Mouse (Mus musculus) intestine, embryonic 16.5 days (tissue): ENCODE data around the gene Cav3. TPM values are rescaled to one million over a fixed set of nuclear protein-coding genes. Genes with fewer than 3 reads are reported as not detected.

Experiments used
- ATAC-seq: fragments of 200-750 bp; cut with Nextera tagmentation; 2 replicates; pipeline ENCODE4 v1.8.0; 2017; ENCODE audit warnings: moderate TSS enrichment, moderate library complexity
- H3K27ac ChIP-seq: fragments of 300-500 bp; sonication (generic); 2 replicates; pipeline ENCODE4 v1.5.1; 2014; ENCODE audit warnings: mild to moderate bottlenecking, low read length
- H3K27me3 ChIP-seq: fragments of 300-500 bp; sonication (generic); replicated peaks from 2 replicates; pipeline ENCODE4 v1.6.1; 2014; ENCODE audit warnings: low read length, control low read depth, mixed read lengths; ENCODE audit not compliant: control insufficient read depth, insufficient read depth
- H3K36me3 ChIP-seq: fragments of 300-500 bp; sonication (generic); 2 replicates; pipeline ENCODE4 v1.6.1; 2014; ENCODE audit warnings: low read length, control low read depth; ENCODE audit not compliant: control insufficient read depth, insufficient read depth
- H3K4me1 ChIP-seq: fragments of 300-500 bp; sonication (generic); 2 replicates; pipeline ENCODE4 v1.6.1; 2014; ENCODE audit warnings: low read length, control low read depth, mixed read lengths; ENCODE audit not compliant: control insufficient read depth, insufficient read depth
- H3K4me2 ChIP-seq: fragments of 300-500 bp; sonication (generic); 2 replicates; pipeline ENCODE4 v1.6.1; 2014; ENCODE audit warnings: low read depth, low read length, control low read depth
- H3K4me3 ChIP-seq: fragments of 300-500 bp; sonication (generic); 2 replicates; pipeline ENCODE4 v1.5.1; 2014; ENCODE audit warnings: mild to moderate bottlenecking, low read length
- H3K9ac ChIP-seq: fragments of 300-500 bp; sonication (generic); 2 replicates; pipeline ENCODE4 v1.6.1; 2014; ENCODE audit warnings: low read depth, low read length
- H3K9me3 ChIP-seq: fragments of 300-500 bp; sonication (generic); 2 replicates; pipeline ENCODE4 v1.6.1; 2016; ENCODE audit warnings: low read length, control low read depth; ENCODE audit not compliant: control insufficient read depth
- WGBS: fragments of 180-500 bp; shearing (Covaris S2); extraction: QIAGEN DNeasy Blood & Tissue Kit; methylation state at CpG from one replicate; pipeline ENCODE4 v1.1.7; 2014; 5-methylcytosine and 5-hydroxymethylcytosine counted together
- polyA plus RNA-seq: library from polyadenylated mRNA; unstranded; fragments of >200 nt; fragmentation: Nextera tagmentation; extraction: Ambion mirVana; gene quantifications from 2 replicates; pipeline ENCODE4 v1.2.1, GENCODE M21; 2015

The Cav3 gene
- polyA plus RNA-seq, 1 experiment from 2014 or later, result 1.9 TPM

- Histone ChIP-seq H3K9me3 (no peaks in the 10 kb centered on the region), H3K27me3 (no peaks in the 10 kb centered on the region), H3K4me2 (no peak overlapping the region), H3K9ac (no peak overlapping the region), H3K36me3 (no peaks in the 10 kb centered on the region), H3K27ac (no peak overlapping the region), H3K4me3 (no peak overlapping the region), H3K4me1 (0 out of 2 replicates have a peak, but pooled peaks cover 3% of the 10 kb centered on the region)
- WGBS, result 63% methylated on average over 2 of the region's 2 CpGs
- no peak for ATAC-seq
Measured at GRCm38 (mm10) chr6:112501156-112501555, 41.9 kb downstream of the Cav3 start.

GRCm38 (mm10) chr6:112507617-112508016, 48.3 kb downstream of the Cav3 start:
- Histone ChIP-seq H3K9me3 (no peaks in the 10 kb centered on the region), H3K9ac (no peak overlapping the region), H3K4me2 (no peak overlapping the region), H3K27ac (no peak overlapping the region), H3K36me3 (no peaks in the 10 kb centered on the region), H3K27me3 (no peaks in the 10 kb centered on the region), H3K4me1 (no peaks in the 10 kb centered on the region), H3K4me3 (no peak overlapping the region)
- ATAC-seq, result no peak
- WGBS, result 58% methylated on average over 2 of the region's 2 CpGs

DNA sequence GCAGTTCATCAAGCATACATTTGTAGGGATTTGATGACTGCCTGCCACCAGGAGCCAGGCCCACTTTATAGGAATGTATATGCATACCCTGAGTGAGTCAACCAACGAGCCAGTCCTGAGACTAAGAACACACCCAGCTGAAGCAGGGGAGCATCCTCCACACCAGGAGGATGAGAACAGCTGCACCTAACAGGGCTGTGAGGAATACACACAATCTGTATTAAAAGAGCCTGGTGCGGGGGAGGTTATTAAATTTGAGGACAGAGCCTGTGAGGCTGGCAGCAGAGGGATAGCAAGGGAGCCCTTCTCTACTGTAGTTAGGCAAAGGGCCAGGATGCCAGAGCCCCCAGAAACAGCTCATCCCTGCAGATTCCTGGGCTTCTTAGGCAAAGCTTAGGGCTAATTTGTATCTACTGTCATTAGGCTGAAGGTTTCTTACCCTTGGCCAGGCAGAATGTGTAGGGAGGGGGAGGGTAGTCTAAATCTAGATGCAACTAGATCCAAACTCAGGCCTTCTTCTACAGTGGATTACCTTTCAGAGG, 50.4 kb downstream of the Cav3 start:
- H3K4me1 ChIP-seq, result no peaks in the 10 kb centered on the region
- no peak overlapping the region for H3K4me2 ChIP-seq
- H3K36me3 ChIP-seq, result no peaks in the 10 kb centered on the region
- no peak overlapping the region for H3K9ac ChIP-seq
- H3K4me3 ChIP-seq, result no peak overlapping the region
- 48% methylated on average over 2 of the region's 2 CpGs for WGBS
- H3K27ac ChIP-seq, result no peak overlapping the region
- no peaks in the 10 kb centered on the region for H3K9me3 ChIP-seq
- peak; percentile 42 for ATAC-seq
- no peaks in the 10 kb centered on the region for H3K27me3 ChIP-seq

DNA sequence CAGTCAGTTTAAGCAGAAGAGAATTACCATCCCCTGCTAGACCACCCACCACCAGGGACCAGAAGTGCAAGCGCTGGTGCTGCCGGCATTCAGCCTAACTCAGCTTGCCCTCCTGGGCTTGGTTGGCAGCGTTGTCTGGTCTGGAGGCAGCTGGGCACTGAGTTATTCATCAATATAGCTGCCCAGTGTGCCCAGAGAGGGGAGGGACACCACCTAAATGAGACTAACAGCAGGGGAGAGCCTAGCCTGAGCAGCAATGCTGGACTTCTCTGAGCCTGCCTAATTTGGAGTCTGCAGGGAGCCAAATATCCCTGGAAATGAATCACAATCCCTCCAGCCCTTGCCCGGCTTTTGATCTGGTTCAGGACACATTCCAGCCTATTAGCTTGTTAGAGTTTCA, 51.0 kb downstream of the Cav3 start:
- Histone ChIP-seq H3K27ac (no peak overlapping the region), H3K4me3 (no peak overlapping the region), H3K9ac (no peak overlapping the region), H3K4me1 (no peaks in the 10 kb centered on the region), H3K27me3 (no peaks in the 10 kb centered on the region), H3K9me3 (no peaks in the 10 kb centered on the region), H3K36me3 (no peaks in the 10 kb centered on the region), H3K4me2 (no peak overlapping the region)
- ATAC-seq, result no peak
- 37% methylated on average over 4 of the region's 4 CpGs for WGBS

- Histone ChIP-seq H3K4me3 (no peak overlapping the region), H3K9me3 (no peaks in the 10 kb centered on the region), H3K4me2 (no peak overlapping the region), H3K27ac (no peak overlapping the region), H3K27me3 (no peaks in the 10 kb centered on the region), H3K36me3 (no peaks in the 10 kb centered on the region), H3K9ac (no peak overlapping the region), H3K4me1 (no peaks in the 10 kb centered on the region)
- ATAC-seq, result no peak
- WGBS, result 88% methylated on average over 6 of the region's 6 CpGs
Measured at GRCm38 (mm10) chr6:112514591-112514990, 55.3 kb downstream of the Cav3 start.

- H3K4me3 ChIP-seq, result no peak overlapping the region
- 13% methylated on average over 1 of the region's 1 CpGs for WGBS
- no peak for ATAC-seq
Measured at GRCm38 (mm10) chr6:112516496-112516895, 57.2 kb downstream of the Cav3 start.

GRCm38 (mm10) chr6:112517572-112517971, 58.3 kb downstream of the Cav3 start:
- no peaks in the 10 kb centered on the region for H3K9me3 ChIP-seq
- H3K27me3 ChIP-seq, result no peaks in the 10 kb centered on the region
- H3K4me1 ChIP-seq, result no peaks in the 10 kb centered on the region
- 75% methylated on average over 2 of the region's 3 CpGs for WGBS
- H3K4me3 ChIP-seq, result no peak overlapping the region
- no peak overlapping the region for H3K27ac ChIP-seq
- no peak overlapping the region for H3K9ac ChIP-seq
- no peak for ATAC-seq
- no peaks in the 10 kb centered on the region for H3K36me3 ChIP-seq
- no peak overlapping the region for H3K4me2 ChIP-seq

More at GRCm38 (mm10) chr6:112516496-112516895, 57.2 kb downstream of the Cav3 start:
- no peaks in the 10 kb centered on the region for H3K27me3 ChIP-seq
- H3K9ac ChIP-seq, result no peak overlapping the region
- H3K4me2 ChIP-seq, result no peak overlapping the region
- H3K4me1 ChIP-seq, result no peaks in the 10 kb centered on the region
- H3K36me3 ChIP-seq, result no peaks in the 10 kb centered on the region
- no peaks in the 10 kb centered on the region for H3K9me3 ChIP-seq
- H3K27ac ChIP-seq, result no peak overlapping the region

DNA sequence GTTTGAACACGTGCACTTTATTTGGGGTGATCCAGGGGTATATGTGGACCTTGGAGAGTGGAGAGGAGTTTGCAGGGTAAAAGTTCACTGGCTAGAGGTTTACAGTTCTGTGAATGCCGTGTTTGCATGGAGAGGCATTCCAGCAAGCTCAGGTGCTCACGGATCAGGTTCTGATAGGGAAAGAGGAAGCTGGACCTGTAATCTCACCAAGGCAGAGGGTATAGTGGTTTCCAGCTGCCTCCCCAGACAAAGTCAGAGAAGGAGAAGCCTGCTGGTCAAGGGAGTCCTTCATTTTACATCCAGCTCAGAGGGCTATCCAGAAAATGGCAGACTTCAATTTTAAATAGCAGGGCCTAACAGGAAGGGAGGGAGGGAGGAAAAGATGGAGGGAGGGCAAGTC, 58.7 kb downstream of the Cav3 start:
- no peaks in the 10 kb centered on the region for H3K36me3 ChIP-seq
- H3K9me3 ChIP-seq, result no peaks in the 10 kb centered on the region
- no peak overlapping the region for H3K27ac ChIP-seq
- no peak overlapping the region for H3K4me3 ChIP-seq
- WGBS, result 66% methylated on average over 3 of the region's 3 CpGs
- H3K27me3 ChIP-seq, result no peaks in the 10 kb centered on the region
- no peaks in the 10 kb centered on the region for H3K4me1 ChIP-seq
- no peak overlapping the region for H3K4me2 ChIP-seq
- no peak for ATAC-seq
- H3K9ac ChIP-seq, result no peak overlapping the region
